Mouse (Mus musculus) embryo, embryonic 11.5 days (tissue): ENCODE measurements at regions not wholly inside any gene's neighbourhood (a gene's known extent, or its start where the extent isn't known, plus 50 kb on each side); places are given as distances from the start of the nearest gene placed in this dataset.
"Not testable (repeated sequence)": the region's sequence is repeated elsewhere in the genome, so short reads cannot be mapped to it uniquely, and the experiment has no call there.

ENCODE experiments used
- DNase-seq: peaks from one replicate; pipeline ENCODE4 v3.0.0-alpha.2; 2012; ENCODE audit warnings: low read depth, low spot score

- no peak for DNase-seq
Measured at GRCm38 (mm10) chr6:22506871-22507270, 150.8 kb upstream of the Fam3c start.

- DNase-seq = no peak
Measured at GRCm38 (mm10) chr6:22497306-22497705, 141.3 kb upstream of the Fam3c start.

- DNase-seq = no peak
Measured at GRCm38 (mm10) chr6:22496471-22496870, 140.4 kb upstream of the Fam3c start.

GRCm38 (mm10) chr6:22493632-22494260, 137.7 kb upstream of the Fam3c start:
- peak; percentile 51 for DNase-seq

GRCm38 (mm10) chr6:22492896-22493295, 136.9 kb upstream of the Fam3c start:
- no peak for DNase-seq

GRCm38 (mm10) chr6:22490762-22491161, 134.7 kb upstream of the Fam3c start:
- no peak for DNase-seq

DNA sequence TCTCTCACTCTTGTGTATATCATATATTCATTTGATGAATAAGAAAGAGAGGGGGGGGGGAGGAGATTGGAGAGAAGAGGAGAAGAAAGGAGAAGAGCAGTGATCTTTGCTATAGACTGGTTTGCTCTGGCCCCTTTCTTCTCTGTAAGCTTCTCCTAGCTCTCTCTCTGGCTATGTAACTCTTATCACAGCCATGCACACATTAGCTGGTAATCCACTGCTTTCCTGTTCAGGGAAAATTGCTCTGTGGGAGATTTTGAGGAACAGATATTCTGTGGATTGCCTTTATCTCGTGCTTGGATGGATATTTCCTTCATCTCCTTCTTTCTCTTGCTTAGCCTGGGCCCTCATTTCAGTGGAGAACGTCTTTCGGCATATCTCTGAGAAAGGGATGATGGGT, 131.4 kb upstream of the Fam3c start:
- no peak for DNase-seq

- DNase-seq = no peak
Measured at GRCm38 (mm10) chr6:22485828-22486518, 129.9 kb upstream of the Fam3c start.

DNA sequence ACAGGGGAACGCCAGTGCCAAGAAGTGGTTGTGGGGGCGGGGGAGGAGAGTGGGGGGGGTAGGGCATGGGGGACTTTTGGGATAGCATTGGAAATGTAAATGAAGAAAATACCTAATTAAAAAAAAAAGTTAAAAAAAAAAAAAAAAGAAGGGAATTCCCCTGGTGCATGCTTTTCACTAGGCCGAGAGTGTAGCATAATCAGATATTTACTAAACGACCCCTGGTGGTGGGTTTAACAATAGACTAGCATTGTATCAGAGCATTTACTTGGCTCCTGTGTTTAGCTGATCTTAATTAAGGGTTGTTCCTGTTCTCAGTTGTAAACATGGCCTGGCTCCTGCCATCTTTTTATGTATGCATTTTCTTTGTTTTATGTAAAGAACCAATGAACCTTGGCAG, 126.2 kb upstream of the Fam3c start:
- not testable (repeated sequence) for DNase-seq

DNA sequence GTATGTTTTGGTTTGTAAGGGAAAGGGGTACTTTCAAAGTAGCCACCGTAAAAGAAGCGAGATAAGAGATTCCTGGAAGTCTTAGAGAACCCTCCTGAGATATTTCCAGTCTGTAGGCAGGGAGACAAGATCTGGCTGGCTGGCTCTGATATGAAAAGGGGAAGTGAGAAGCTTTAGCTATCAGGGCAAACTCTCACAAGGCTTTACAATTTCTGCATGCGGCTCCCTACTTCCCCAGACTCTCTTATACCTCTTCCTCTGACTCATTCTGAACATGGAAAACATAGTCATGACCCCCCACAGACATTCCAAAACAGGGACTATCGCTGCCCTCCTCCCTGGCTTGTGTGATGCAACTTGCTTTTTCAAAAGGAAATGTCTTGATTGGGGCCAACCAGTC, 118.6 kb upstream of the Fam3c start:
- no peak for DNase-seq

DNA sequence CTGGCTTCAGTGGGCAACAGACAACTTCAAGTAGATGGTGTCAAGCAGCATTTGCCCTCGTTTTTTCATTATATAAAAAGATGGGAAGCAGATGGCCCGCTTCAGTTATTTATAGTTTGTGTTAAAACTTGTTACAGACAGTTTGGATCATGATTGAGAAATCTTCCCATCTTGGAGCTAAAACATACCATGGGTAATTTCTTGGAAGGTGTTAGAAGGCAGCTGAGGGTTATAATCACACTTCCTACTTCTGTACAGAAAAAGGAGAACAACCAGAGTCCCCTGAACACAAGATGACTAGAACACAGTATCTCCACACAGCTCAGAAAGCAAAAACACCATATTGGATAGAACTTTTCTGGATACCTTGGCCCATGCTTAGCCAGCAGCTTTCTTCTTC, 118.0 kb upstream of the Fam3c start:
- no peak for DNase-seq

DNA sequence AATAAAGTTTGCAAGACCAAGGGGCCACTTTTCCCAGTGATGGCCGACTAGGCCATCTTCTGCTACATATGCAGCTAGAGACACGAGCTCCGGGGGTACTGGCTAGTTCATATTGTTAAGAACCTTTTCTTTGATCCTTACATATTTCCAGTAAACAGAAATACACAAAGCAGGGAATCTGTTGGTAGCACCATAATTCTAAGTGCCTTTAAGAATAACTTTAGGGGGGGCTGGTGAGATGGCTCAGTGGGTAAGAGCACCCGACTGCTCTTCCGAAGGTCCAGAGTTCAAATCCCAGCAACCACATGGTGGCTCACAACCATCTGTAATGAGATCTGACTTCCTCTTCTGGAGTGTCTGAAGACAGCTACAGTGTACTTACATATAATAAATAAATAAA, 116.4 kb upstream of the Fam3c start:
- DNase-seq = not testable (repeated sequence)

- DNase-seq = no peak
Measured at GRCm38 (mm10) chr6:22467334-22467993, 111.4 kb upstream of the Fam3c start.

GRCm38 (mm10) chr6:22465926-22466325, 109.9 kb upstream of the Fam3c start:
- no peak for DNase-seq

DNA sequence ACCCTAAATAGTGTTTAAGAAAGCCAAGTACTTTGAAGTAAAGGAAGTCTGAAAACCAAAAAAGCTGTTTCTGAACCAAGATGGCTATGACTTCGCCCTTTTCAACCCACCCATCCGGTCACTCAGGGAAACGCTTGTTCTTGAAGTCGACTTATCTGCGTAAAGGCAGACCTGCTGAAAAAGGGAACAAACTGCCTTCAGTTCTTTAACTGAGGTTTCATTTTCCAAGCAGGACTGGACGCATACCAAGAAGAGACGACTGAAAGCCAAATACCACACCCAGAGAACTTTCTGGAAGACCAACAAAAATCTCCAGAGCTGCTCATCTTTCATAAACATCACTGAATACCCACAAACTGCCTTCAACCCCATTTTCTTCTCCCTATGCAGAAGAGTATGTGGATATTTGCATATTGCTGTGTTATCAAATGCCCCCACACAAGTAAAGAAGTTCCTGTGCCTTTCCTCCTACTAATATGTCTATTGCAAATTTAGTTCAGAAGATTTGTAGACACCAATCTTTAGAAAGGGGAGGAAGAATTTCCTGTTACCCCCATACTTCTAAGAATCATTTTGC, 103.5 kb upstream of the Fam3c start:
- no peak for DNase-seq

- no peak for DNase-seq
Measured at GRCm38 (mm10) chr6:22452203-22452602, 96.2 kb upstream of the Fam3c start.

DNA sequence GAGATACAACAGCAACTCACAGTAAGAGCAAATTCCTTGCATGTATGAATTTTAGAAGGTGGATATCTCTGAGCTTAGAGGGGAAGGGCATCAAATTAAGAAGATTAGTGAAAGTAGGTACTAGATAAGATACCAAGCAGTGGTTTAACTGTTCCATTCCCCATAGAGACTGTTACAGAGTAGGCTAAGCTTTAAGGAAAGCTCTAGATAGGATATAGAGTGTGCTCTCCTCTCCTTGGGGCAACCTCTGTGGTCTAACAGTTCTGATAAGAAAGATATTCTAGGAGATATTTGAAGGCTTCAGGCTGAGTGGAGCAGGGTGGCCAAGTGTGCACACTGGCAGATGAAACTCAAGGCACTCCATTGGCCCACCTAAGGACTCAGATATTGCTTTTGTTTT, 94.5 kb upstream of the Fam3c start:
- DNase-seq = no peak

DNA sequence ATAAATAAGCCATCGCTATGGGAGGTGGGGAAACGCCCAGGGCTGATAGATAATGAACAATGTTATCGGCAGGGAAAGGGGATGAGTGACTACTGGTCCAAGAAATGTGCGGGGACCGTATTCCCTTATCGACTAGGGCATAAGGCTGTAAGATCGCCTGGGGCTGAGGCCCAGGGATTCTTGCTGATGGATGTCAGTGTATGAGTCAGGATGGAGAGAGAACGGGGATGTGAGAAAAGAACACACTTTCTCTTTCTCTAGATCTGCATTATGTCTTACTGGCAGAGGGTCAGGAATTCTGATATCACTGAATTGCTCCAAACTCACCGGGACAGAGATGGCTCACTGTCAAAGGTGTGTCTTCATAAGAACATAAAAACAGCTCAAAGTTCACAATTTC, 92.9 kb upstream of the Fam3c start:
- DNase-seq = no peak

- DNase-seq = no peak
Measured at GRCm38 (mm10) chr6:22447636-22448035, 91.6 kb upstream of the Fam3c start.

- DNase-seq = no peak
Measured at GRCm38 (mm10) chr6:22446621-22447310, 90.7 kb upstream of the Fam3c start.

DNA sequence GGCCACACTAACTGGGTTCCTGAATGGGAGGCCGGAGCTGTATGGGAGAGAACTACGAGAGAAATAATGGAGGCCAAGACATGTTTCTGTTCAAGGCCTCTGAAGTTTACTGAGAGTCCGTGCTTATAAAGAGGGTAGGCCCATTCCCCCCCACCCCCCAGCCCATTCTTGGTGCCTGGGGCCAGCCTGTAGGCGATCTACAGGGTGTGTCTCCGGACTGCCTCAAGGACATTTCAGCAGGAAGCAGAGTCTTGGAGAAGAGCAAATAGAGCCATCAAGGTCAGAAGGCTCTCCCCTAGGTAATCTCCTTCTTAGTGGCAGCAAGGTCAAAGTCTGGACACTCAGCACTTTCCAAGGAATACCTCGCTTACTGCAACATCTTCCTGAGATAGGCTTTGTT, 88.8 kb upstream of the Fam3c start:
- DNase-seq = not testable (repeated sequence)

DNA sequence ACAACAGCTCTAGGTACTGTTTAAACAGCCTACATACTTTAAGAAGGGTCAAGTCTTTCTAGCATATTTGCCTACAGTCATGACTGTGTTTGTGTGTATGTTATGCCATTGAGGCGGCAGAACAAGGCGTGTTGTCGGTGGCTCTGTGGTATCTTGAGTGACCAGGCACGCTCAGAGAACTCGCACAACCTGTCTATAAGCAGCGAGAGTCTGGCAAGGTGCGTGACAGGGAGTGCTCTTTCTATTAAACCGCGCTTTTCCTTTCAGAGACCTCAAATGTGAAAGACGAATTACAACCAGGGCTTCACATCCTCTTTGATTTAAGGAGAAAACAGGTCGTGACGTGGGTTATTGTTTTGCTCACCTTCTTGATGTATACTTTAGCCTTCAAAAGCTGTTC, 88.2 kb upstream of the Fam3c start:
- DNase-seq = no peak
